Mouse (Mus musculus): Measurements from ENCODE around the gene Noxo1.

DNA sequence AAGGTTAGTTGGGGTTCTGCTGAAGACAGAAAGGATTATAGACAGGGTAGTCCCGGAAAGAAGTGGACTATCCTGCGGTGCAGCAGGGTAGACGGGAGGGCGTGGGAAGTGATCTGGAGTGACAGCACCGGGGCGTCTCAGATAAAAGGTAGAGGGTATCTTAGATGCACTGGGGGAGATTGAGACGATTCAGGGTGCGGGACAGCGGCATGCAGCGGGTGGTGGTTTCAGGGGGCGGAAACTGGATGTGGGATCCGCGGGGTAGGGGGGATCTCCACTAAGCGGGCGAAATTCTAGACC lies 27.8 kb downstream of the Noxo1 start:
- no peak for TF ChIP-seq POLR2A (IDR thresholded peaks at IDR 0.05; ENCODE audit: borderline replicate concordance, insufficient read depth, low read length)
- no peak for TF ChIP-seq CTCF (IDR thresholded peaks at IDR 0.05; ENCODE audit: borderline replicate concordance, insufficient read depth, low read depth, low read length)
